Mouse (Mus musculus): ENCODE measurements at regions not wholly inside any gene's neighbourhood (a gene's known extent, or its start where the extent isn't known, plus 50 kb on each side); places are given as distances from the start of the nearest gene placed in this dataset.

DNA sequence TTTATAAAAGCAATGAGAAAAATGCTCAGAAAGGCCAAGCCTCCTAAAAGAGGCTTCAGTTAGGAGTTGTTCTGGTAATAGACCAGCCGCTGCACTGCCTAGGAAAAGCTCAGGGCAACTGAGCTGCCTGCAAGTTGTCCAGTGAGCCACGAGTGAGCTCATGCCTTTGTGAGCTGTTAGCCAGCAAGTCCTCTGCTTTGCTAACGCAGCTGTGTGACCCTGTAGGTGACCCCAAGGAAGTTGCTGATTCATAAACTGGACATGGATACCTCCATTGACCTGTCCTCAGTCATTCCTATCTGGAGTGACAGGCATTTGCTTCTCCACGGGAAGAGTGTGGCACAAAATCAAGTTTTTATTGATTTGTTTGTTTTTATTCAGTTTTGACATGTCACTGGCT, 748.2 kb downstream of the Tpm3-rs7 start:
- TF ChIP-seq CTCF (IDR thresholded peaks at IDR 0.05; ENCODE audit: borderline replicate concordance, extremely low read depth, insufficient read depth, insufficient read length) (no peak), POLR2A (IDR thresholded peaks at IDR 0.05; ENCODE audit: borderline replicate concordance, extremely low read depth, insufficient read depth, insufficient read length, poor library complexity, severe bottlenecking) (no peak)

Measured in brain, embryonic 14.5 days (tissue).